Mouse (Mus musculus) myocyte (in vitro differentiated cells): ENCODE data around the gene Hs6st3. TPM values are rescaled to one million over a fixed set of nuclear protein-coding genes. Genes with fewer than 3 reads are reported as not detected.
"Not testable (repeated sequence)": the region's sequence is repeated elsewhere in the genome, so short reads cannot be mapped to it uniquely, and the experiment has no call there.

Experiments used
- H3K27me3 ChIP-seq: one replicate; pipeline ENCODE4 v1.6.1; 2011; ENCODE audit not compliant: control insufficient read depth, insufficient read depth, insufficient read length
- H3K36me3 ChIP-seq: one replicate; pipeline ENCODE4 v1.6.1; 2011; ENCODE audit not compliant: control insufficient read depth, insufficient read depth
- H3K4me2 ChIP-seq: one replicate; pipeline ENCODE4 v1.6.1; 2011; ENCODE audit warnings: low read depth, control low read depth
- H3K4me3 ChIP-seq: one replicate; pipeline ENCODE4 v1.5.1; 2011; ENCODE audit warnings: mild to moderate bottlenecking, control low read depth, moderate library complexity
- H3K79me2 ChIP-seq: one replicate; pipeline ENCODE4 v1.6.1; 2011; ENCODE audit not compliant: control insufficient read depth, insufficient read depth
- H3ac ChIP-seq: one replicate; pipeline ENCODE4 v1.6.1; 2011; ENCODE audit not compliant: control insufficient read depth, insufficient read length
- CEBPB ChIP-seq: IDR thresholded peaks from 2 replicates; pipeline ENCODE4 v1.6.1; 2011; ENCODE audit warnings: mild to moderate bottlenecking, moderate library complexity; ENCODE audit not compliant: poor library complexity, insufficient read depth, severe bottlenecking
- E2F4 ChIP-seq: IDR thresholded peaks from one replicate; pipeline ENCODE4 v1.6.1; 2011; ENCODE audit warnings: mild to moderate bottlenecking, control low read depth, moderate library complexity; ENCODE audit not compliant: insufficient read depth
- MAX ChIP-seq: IDR thresholded peaks from one replicate; pipeline ENCODE4 v1.6.1; 2011; ENCODE audit warnings: low read depth, mild to moderate bottlenecking, control low read depth
- MYOD1 ChIP-seq, 3 experiments: IDR thresholded peaks; one replicate each; pipeline ENCODE4 v1.6.1; 2011; ENCODE audit warnings: control low read depth in 2 of 3, low read depth in 2 of 3, mild to moderate bottlenecking in 2 of 3, moderate library complexity in 1 of 3; ENCODE audit not compliant: insufficient read length in 2 of 3, control insufficient read depth in 1 of 3
- MYOG ChIP-seq, 3 experiments: IDR thresholded peaks; one replicate each; pipeline ENCODE4 v1.6.1; 2011; ENCODE audit warnings: control low read depth in 2 of 3, low read depth in 2 of 3, mild to moderate bottlenecking in 2 of 3; ENCODE audit not compliant: insufficient read length in 2 of 3, control insufficient read depth in 1 of 3, insufficient read depth in 1 of 3
- POLR2A ChIP-seq: IDR thresholded peaks from one replicate; pipeline ENCODE4 v1.6.1; 2011; ENCODE audit warnings: low read depth, mild to moderate bottlenecking, control low read depth, moderate library complexity; ENCODE audit not compliant: insufficient read length
- POLR2AphosphoS2 ChIP-seq: IDR thresholded peaks from one replicate; pipeline ENCODE4 v1.6.1; 2011; ENCODE audit warnings: low read depth, control low read depth; ENCODE audit not compliant: insufficient read length
- REST ChIP-seq: IDR thresholded peaks from one replicate; pipeline ENCODE4 v1.6.1; 2011; ENCODE audit warnings: mild to moderate bottlenecking, control low read depth, moderate library complexity; ENCODE audit not compliant: insufficient read depth, insufficient read length
- SRF ChIP-seq: IDR thresholded peaks from one replicate; pipeline ENCODE4 v1.6.1; 2011; ENCODE audit warnings: low read depth; ENCODE audit not compliant: control insufficient read depth, insufficient read length
- TCF12 ChIP-seq: IDR thresholded peaks from one replicate; pipeline ENCODE4 v1.6.1; 2011; ENCODE audit warnings: mild to moderate bottlenecking, control low read depth; ENCODE audit not compliant: poor library complexity, insufficient read depth, severe bottlenecking
- TCF3 ChIP-seq: IDR thresholded peaks from one replicate; pipeline ENCODE4 v1.6.1; 2011; ENCODE audit warnings: low read depth, control low read depth; ENCODE audit not compliant: insufficient read length
- USF1 ChIP-seq: IDR thresholded peaks from one replicate; pipeline ENCODE4 v1.6.1; 2011; ENCODE audit warnings: low read depth, mild to moderate bottlenecking, control low read depth, moderate library complexity
- polyA plus RNA-seq: library from polyadenylated mRNA; unstranded; fragments of >200 nt; fragmentation: generic; extraction: Trizol; gene quantifications from one replicate; pipeline ENCODE4 v1.2.1, GENCODE M21; 2012; ENCODE audit warnings: missing spikeins

Hs6st3 gene
- polyA plus RNA-seq, 1 experiment = not detected

DNA sequence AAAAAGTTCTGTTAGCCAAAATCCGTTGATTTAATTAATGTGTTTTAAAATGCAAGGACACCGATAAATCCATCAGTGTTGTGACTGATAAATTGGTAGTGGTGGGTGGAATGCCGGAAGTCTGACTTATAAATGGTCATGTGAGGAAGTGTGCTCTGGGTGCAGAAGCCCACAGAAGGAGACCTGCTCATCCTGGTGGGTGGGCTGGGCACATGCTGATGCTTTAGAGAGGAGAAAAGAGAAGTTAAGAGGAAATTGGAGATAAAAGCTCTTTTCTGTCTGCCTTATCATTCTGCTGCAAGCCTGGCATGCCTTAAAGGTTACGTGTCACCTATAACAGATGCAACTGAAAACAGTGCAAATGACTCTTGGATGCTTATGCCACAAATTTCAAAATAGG is 446.9 kb downstream of the Hs6st3 start:
- no peak for TF ChIP-seq TCF3
- no peak for TF ChIP-seq TCF12
- TF ChIP-seq POLR2A = no peak
- TF ChIP-seq MYOG (IDR thresholded peaks at IDR 0.05; ENCODE audit: control insufficient read depth in 1 of 3, insufficient read depth in 1 of 3, insufficient read length in 2 of 3, low read depth in 2 of 3) = no peak
- TF ChIP-seq CEBPB = no peak
- H3ac ChIP-seq = no peak overlapping the region
- H3K4me2 ChIP-seq = no peak overlapping the region
- no peaks in the 10 kb centered on the region for H3K27me3 ChIP-seq
- no peak overlapping the region for H3K4me3 ChIP-seq
- no peaks in the 10 kb centered on the region for H3K36me3 ChIP-seq
- H3K79me2 ChIP-seq = no peaks in the 10 kb centered on the region

GRCm38 (mm10) chr14:119587365-119587764 is 449.2 kb downstream of the Hs6st3 start:
- H3K36me3 ChIP-seq, H3K4me2 ChIP-seq, H3K4me3 ChIP-seq, H3ac ChIP-seq, H3K27me3 ChIP-seq, H3K79me2 ChIP-seq: not testable (repeated sequence)

DNA sequence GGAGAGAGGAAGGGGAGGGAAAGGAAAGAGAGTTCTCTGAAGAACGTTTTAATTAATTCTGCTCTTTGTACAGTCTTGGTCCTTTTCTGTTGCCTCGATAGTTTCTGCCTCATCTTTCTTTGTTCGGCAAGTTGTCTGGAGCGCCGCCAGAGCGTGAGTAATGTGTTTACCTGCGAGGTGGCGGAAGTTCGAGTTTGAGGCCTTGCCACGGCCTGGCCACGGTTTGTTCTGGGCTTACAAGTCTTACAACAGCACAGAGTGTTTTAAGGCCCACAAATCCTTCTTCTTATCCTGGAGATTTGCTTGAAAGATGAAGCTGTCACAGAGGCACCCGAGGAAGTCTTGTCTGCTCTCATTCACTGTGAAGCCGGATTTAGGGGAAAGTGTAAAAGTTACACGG is 466.2 kb downstream of the Hs6st3 start:
- no peak overlapping the region for H3ac ChIP-seq
- H3K79me2 ChIP-seq = no peaks in the 10 kb centered on the region
- TF ChIP-seq SRF = no peak
- TF ChIP-seq POLR2AphosphoS2 = no peak
- TF ChIP-seq TCF12 = no peak
- TF ChIP-seq MAX = no peak
- TF ChIP-seq TCF3 = no peak
- no peak for TF ChIP-seq E2F4
- TF ChIP-seq MYOD1 (IDR thresholded peaks at IDR 0.05; ENCODE audit: control insufficient read depth in 1 of 3, insufficient read length in 2 of 3, low read depth in 2 of 3) = no peak
- TF ChIP-seq REST = no peak
- TF ChIP-seq POLR2A = no peak
- TF ChIP-seq MYOG (IDR thresholded peaks at IDR 0.05; ENCODE audit: control insufficient read depth in 1 of 3, insufficient read depth in 1 of 3, insufficient read length in 2 of 3, low read depth in 2 of 3) = no peak
- TF ChIP-seq CEBPB = no peak
- no peak for TF ChIP-seq USF1
- no peaks in the 10 kb centered on the region for H3K36me3 ChIP-seq
- H3K4me2 ChIP-seq = no peak overlapping the region
- H3K27me3 ChIP-seq = no peaks in the 10 kb centered on the region
- no peak overlapping the region for H3K4me3 ChIP-seq

GRCm38 (mm10) chr14:119612793-119613192 is 474.7 kb downstream of the Hs6st3 start:
- Histone ChIP-seq H3K4me2 (no peak overlapping the region), H3K79me2 (no peaks in the 10 kb centered on the region), H3ac (no peak overlapping the region), H3K4me3 (no peak overlapping the region), H3K36me3 (no peaks in the 10 kb centered on the region), H3K27me3 (no peaks in the 10 kb centered on the region)
- TF ChIP-seq E2F4 (no peak), POLR2AphosphoS2 (no peak), REST (no peak), SRF (no peak), MYOD1 (IDR thresholded peaks at IDR 0.05; ENCODE audit: control insufficient read depth in 1 of 3, insufficient read length in 2 of 3, low read depth in 2 of 3) (no peak), TCF12 (no peak), USF1 (no peak), POLR2A (no peak), CEBPB (no peak), TCF3 (no peak), MYOG (IDR thresholded peaks at IDR 0.05; ENCODE audit: control insufficient read depth in 1 of 3, insufficient read depth in 1 of 3, insufficient read length in 2 of 3, low read depth in 2 of 3) (no peak), MAX (no peak)

- Histone ChIP-seq H3K79me2 (no peaks in the 10 kb centered on the region), H3ac (no peak overlapping the region), H3K27me3 (no peaks in the 10 kb centered on the region), H3K4me2 (no peak overlapping the region), H3K4me3 (no peak overlapping the region), H3K36me3 (no peaks in the 10 kb centered on the region)
- TF ChIP-seq USF1 = no peak
- TF ChIP-seq MYOG (IDR thresholded peaks at IDR 0.05; ENCODE audit: control insufficient read depth in 1 of 3, insufficient read depth in 1 of 3, insufficient read length in 2 of 3, low read depth in 2 of 3) = no peak
- no peak for TF ChIP-seq MAX
- TF ChIP-seq SRF = no peak
- TF ChIP-seq TCF3 = no peak
- no peak for TF ChIP-seq E2F4
- TF ChIP-seq MYOD1 (IDR thresholded peaks at IDR 0.05; ENCODE audit: control insufficient read depth in 1 of 3, insufficient read length in 2 of 3, low read depth in 2 of 3) = no peak
- no peak for TF ChIP-seq POLR2A
- no peak for TF ChIP-seq POLR2AphosphoS2
- no peak for TF ChIP-seq CEBPB
- TF ChIP-seq TCF12 = no peak
- TF ChIP-seq REST = no peak
Measured at GRCm38 (mm10) chr14:119629127-119629526, 491.0 kb downstream of the Hs6st3 start.
